Mouse (Mus musculus): Measurements from ENCODE around the gene Gapdh.

Gene Gapdh

DNA sequence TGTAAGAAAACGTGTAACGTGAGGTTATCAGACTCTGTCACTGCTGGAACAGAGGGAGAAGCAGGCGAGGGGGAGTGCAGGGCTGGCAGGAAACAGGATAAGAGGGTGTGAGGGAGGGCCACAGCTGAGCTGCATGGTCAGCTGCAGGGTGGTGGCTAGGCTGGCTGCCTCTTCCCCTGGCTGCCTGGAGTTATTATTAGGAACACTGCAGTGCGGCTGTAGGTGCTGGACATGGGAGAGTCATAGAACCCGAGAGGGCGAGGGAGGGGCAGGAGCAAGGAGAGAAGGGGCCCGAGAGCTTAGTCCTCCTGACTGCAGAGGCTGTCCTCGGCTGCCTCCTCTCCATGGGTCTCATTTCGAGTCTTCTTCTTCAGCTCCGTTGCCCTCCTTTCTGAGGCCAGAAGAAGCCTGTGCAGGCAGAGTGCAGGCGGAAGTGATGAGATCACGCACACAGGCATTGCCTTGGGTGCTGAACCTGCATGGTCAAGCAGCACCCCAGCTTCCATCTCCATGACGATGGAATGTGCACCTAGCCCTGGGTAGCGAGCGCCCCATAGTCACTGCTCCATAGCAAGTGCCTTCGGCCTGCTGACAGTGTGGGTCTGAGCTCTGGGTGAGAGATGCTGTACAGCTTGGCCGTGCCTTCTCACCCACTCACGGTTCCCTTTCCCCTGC, 17.9 kb downstream of the Gapdh start:
- peak; percentile 42 to 58 for DNase-seq

- no peak for DNase-seq
These were observed 18.9 kb downstream of the Gapdh start for GRCm38 (mm10) chr6:125147329-125147728.

DNA sequence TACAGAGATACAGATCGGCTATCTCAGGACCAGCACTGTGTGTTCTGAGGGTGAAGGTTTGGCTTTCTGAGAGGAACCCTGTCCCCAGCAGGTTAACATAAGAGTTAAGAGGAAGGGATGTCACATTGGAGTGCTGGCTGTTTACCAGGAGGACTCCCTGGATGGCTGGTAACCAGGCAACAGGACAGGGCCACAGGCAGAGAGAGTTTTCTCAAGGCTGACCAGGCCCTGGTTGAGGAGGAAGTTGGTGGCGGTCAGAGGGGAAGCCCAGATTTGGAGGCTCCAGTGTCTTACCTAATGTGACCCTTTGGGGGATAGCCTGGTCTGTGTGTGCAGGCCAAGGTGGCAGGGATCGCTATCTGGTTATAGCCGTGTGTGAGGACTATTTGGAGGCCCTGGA, 19.5 kb downstream of the Gapdh start:
- peak; percentile 27 to 49 for DNase-seq

GRCm38 (mm10) chr6:125146148-125146547, 20.1 kb downstream of the Gapdh start:
- no peak for DNase-seq

- DNase-seq: peak; percentile 38 to 59
These were observed 20.8 kb downstream of the Gapdh start for GRCm38 (mm10) chr6:125145479-125145951.

- DNase-seq: peak; percentile 91 to 93
These were observed 21.3 kb downstream of the Gapdh start, which contains the start of gene Iffo1 for GRCm38 (mm10) chr6:125145001-125145400. Gene Iffo1 (plus strand): TSS chr6:125145241.

DNA sequence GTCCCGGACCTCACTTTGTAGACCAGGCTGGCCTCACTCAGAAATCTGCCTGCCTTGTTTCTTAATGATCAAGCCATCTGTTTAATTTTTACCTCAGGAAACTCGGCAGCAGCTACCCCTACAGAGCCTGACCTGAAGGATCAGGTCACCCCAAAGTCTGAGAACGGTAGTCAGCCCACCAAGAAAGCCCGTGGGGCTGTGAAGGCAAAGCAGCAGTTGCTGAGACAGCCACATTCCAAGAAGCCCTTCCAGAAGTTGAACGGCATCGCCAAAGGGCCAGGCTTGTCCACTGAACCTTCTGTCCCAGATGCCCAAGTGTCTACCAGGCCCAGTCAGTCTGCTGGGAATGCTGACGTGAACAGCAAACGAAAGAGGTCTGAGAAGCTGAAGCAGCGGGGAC, 22.4 kb downstream of the Gapdh start:
- DNase-seq: no peak

GRCm38 (mm10) chr6:125143128-125143527, 23.1 kb downstream of the Gapdh start:
- DNase-seq: no peak

DNA sequence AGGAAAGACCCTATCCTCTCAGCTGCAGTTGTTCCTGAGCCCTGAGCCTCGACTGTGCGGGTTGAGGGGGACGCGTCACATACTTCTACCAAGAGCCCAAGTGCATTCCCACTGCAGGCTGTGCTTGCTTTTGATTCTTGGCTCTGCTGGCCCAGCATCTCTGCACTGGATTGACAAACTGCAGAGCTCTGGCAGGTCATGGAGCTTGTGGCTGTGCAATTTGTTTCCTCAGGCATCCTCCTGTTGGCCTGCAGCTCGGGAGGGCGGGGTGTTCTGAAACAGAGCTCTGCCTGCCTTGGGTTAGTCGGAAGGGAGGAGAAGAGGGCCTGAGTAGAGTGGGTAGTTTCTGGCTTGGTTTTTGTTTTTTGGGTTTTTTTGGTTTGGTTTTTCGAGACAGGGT, 23.8 kb downstream of the Gapdh start:
- DNase-seq: no peak

GRCm38 (mm10) chr6:125139747-125140146, 26.5 kb downstream of the Gapdh start:
- DNase-seq: no peak

DNA sequence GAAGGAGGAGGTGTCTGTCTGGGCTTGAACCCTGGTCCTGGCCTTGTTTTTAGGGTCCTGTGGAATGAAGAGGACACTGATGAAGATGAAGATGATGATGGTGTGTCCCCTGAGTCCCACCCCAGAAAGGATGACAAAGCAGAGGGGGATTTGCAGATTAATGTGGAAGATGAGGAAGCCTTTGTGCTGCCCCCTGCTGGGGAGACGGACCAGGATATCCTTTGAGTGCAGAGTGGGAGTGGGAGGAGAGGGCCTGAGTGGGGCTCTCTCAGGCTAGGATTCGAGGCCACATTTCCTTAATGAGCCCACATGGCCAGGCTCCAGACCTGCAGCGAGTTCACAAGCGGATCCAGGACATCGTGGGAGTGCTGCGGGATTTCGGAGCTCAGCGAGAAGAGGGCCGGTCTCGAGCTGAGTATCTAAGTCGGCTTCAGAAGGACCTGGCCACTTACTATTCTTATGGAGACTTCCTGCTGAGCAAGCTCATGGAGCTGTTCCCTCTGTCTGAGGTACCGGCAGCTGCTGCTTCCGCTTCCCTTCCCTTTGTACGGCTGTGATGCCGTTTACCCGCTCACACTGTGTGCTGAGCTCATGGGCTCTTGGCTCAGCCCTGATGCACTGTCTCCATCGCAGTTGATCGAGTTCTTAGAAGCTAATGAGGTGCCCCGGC, 29.1 kb downstream of the Gapdh start:
- DNase-seq: peak; percentile 39 to 55

DNA sequence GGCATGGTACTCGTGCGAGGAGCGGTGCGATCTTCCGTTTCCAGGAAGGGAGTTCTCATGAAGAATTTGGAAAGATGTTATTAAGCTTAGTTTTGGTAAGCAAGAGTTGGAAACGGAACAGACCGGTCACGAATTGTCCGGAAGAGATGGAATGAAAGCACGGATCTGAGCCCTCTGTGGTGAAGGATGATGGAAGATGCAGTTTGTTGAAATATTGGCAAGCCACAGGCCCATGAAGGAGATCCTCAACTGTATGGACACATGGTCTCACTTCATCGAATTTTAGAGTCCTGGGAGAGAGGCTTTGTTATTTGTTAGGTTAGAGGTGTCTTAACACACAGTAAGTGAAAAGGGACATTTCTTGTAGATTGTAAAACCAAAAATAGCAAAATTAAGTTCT, 33.8 kb downstream of the Gapdh start:
- no peak for DNase-seq

DNA sequence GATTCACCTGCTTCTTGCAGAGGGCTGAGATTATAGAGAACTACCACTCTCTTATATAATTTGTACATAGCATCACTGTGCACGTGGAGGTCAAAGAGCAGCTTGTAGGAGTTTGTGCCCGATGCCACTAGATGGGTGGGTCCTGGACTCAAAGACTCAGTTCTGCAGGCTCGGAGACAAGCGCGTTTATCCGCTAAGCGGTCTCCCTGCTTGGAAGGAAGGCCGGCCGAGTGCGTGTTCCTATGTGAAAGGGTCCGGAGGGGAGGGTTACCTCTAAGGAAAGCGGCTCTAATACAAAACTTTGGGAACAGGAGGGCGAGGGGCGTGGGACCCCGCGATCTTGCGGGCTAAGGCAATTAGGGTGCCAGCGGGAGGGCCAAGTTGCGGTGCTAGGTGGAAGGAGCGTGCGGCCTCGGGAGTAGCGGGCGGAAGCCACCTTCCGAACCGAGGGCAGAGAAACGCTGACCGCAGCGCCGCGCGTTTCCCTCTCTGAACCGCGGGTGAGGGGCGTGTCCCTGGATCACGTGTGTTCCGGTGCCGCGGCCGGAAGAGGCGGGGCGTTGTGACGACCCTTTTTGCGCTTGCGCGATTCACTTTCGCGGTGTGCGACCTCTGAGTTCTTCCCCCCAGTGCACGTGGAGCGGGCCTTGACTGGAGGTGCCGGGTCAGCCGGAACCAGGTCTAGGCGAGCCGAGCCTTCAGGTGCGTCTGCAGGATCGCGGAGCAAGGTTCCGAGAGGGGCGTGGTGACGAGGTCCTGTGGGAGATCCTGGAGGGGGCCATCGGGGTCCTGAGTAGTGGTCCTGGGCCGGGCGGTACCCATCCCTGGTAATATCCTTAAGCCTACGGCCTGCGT, 34.7 kb downstream of the Gapdh start, which contains the start of gene Nop2:
Nop2 (plus strand) TSS at position 608 of the 855 bp plus-strand sequence.
- DNase-seq: peak; percentile 91 to 93

DNA sequence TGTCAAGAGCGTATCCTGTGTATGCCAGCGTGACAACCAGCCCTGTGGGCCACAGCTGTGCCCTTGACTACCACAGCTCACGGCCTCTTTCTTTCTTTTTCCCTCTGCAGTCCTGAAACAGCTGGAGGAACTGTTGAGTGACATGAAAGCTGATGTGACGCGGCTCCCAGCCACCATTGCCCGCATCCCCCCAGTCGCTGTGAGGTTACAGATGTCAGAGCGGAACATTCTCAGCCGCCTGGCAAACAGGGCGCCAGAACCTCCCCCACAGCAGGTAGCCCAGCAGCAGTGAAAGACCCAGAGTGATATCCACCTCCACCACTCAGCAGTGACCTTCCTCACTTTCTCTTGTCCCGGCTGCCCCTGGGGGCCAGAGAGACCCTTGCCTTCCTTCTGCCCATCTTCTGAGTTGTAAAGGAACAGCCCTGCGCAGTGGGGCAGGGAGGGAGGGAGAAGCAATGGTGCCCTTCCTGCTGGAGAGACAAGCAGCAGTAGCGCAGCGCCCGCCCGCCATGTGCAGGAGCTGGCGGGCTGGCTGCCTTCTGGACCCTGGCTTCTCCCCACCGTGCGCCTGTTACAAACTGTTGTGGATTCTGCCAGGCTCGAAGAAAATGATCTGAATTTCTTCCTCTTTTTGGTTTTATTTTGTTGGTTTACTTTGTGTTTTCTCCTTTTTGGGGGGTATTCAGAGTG, 36.4 kb downstream of the Gapdh start:
- DNase-seq: no peak

DNA sequence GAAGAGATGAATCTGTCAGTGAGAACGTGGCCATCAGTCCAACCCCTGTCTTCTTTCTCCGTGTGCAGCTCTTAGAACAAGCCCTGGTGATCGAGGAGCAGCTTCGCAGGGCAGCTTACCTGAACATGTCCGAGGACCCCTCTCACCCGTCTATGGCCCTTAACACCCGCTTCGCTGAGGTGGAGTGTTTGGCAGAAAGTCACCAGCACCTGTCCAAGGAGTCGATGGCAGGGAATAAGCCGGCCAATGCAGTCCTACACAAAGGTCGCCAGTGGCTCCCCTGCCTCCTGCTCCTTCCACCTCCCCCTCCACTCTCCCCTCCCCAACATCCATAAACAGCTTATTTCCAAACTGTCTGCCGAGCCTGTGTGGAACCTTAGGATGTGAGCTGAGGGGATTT, 37.5 kb downstream of the Gapdh start:
- DNase-seq: no peak

DNA sequence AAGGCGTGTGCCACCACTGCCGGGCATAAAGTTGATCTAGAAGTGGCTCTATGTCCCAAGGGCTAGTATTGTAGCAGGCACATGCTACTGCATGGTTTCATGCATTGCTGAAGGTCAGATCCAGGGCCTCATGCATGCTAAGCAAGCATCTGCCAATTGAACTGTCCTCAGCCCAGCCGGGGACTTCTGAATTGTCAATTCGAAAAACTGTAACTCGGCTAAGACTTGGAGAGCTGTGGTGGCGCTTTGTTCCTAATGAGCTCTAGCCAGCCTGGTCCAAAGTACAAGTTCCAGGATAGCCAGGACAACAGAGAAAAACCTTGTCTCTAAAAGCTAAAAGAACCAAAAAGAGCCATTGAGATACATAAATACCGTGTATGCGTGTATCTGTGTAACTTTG, 46.9 kb downstream of the Gapdh start:
- DNase-seq: no peak

- no peak for DNase-seq
These were observed 53.7 kb downstream of the Gapdh start for GRCm38 (mm10) chr6:125112553-125112952.

Measured in lung, postnatal 4 days (tissue).